ENCODE assay signal across 16 mouse cellular contexts in genomic region chr10:22905281-22905680, GRCm38 (mm10).
"Had no signal": no experiment of that assay in that cellular context is flagged by ENCODE, and none has a peak within 500 bp of the region (broad histone marks: within the 10 kb centered on the region; RNA-seq: fewer than 3 reads in every experiment).

No protein-coding gene starts in this region.

- H3K27ac ChIP-seq: neural tube, embryonic 13.5 days; neural tube, embryonic 15.5 days; stomach, embryonic 15.5 days; stomach, postnatal 0 days had no signal

- H3K4me3 ChIP-seq: neural tube, embryonic 13.5 days; neural tube, embryonic 15.5 days; stomach, embryonic 15.5 days had no signal

- H3K9ac ChIP-seq: neural tube, embryonic 13.5 days; neural tube, embryonic 15.5 days; stomach, embryonic 15.5 days had no signal

- H3K4me1 ChIP-seq: neural tube, embryonic 13.5 days; neural tube, embryonic 15.5 days had no signal

- H3K9me3 ChIP-seq: neural tube, embryonic 13.5 days; neural tube, embryonic 15.5 days; stomach, embryonic 15.5 days had no signal

- H3K36me3 ChIP-seq: neural tube, embryonic 13.5 days; neural tube, embryonic 15.5 days; stomach, embryonic 15.5 days had no signal

- H3K27me3 ChIP-seq: neural tube, embryonic 13.5 days; neural tube, embryonic 15.5 days; stomach, embryonic 15.5 days had no signal

- H3K4me2 ChIP-seq: neural tube, embryonic 13.5 days; neural tube, embryonic 15.5 days; stomach, embryonic 15.5 days had no signal

- DNase-seq: retina, postnatal 1 day; right cerebral cortex, adult 18-20 months; right cerebral cortex, postnatal 14 days; right cerebral cortex, postnatal 25 days; right cerebral cortex, postnatal 4 days; spleen, adult 18-20 months; thymus, adult 18-20 months; thymus, adult 2 months; thymus, postnatal 14 days; thymus, postnatal 25 days; thymus, postnatal 36 days; thymus, postnatal 4 days had no signal
